In the genomic region with DNA sequence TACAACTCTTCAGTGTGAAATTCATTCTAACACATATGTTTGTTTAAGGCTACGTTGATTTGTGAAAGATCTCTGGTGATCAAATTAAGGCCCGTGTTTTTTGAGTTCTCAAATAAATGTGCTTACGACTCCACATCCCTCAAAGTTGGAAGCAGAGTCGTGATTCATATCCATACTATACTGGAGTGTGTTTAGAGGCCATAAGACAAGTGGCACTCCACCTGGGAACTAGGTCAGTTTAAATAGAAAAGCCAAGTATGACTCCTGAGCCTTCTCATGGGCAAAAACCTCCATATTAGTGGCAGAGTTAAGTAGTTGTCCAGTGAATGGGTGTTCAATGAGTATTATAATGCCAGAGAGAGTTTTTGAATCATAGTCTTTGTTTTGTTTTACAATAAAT, we compare ENCODE assay signal across 30 mouse cellular contexts.
"Had no signal": no experiment of that assay in that cellular context is flagged by ENCODE, and none has a peak within 500 bp of the region (broad histone marks: within the 10 kb centered on the region; RNA-seq: fewer than 3 reads in every experiment).

No protein-coding gene starts in this region.

- H3K4me2 ChIP-seq: limb, embryonic 12.5 days; limb, embryonic 13.5 days; limb, embryonic 15.5 days; liver, embryonic 11.5 days; liver, embryonic 12.5 days; liver, embryonic 13.5 days; liver, embryonic 15.5 days; lung, embryonic 14.5 days; lung, embryonic 15.5 days; midbrain, embryonic 11.5 days; midbrain, embryonic 12.5 days; midbrain, embryonic 13.5 days; midbrain, embryonic 15.5 days; neural tube, embryonic 12.5 days had no signal

- H3K9me3 ChIP-seq: limb, embryonic 10.5 days; limb, embryonic 12.5 days; limb, embryonic 13.5 days; limb, embryonic 15.5 days; liver, embryonic 12.5 days; liver, embryonic 13.5 days; liver, embryonic 15.5 days; lung, embryonic 15.5 days; megakaryocyte, embryonic 14.5 days; midbrain, embryonic 10.5 days; midbrain, embryonic 12.5 days; midbrain, embryonic 13.5 days; midbrain, embryonic 15.5 days; neural tube, embryonic 12.5 days had no signal

- H3K27ac ChIP-seq: left cerebral cortex, adult 2 months; limb, embryonic 10.5 days; limb, embryonic 12.5 days; limb, embryonic 13.5 days; limb, embryonic 15.5 days; liver, embryonic 12.5 days; liver, embryonic 13.5 days; liver, embryonic 14.5 days; liver, embryonic 15.5 days; lung, embryonic 15.5 days; macrophage; midbrain, embryonic 10.5 days; midbrain, embryonic 12.5 days; midbrain, embryonic 13.5 days; midbrain, embryonic 15.5 days; neural tube, embryonic 12.5 days had no signal

- H3K4me1 ChIP-seq: limb, embryonic 10.5 days; limb, embryonic 12.5 days; limb, embryonic 13.5 days; limb, embryonic 15.5 days; liver, embryonic 12.5 days; liver, embryonic 13.5 days; liver, embryonic 15.5 days; lung, embryonic 15.5 days; midbrain, embryonic 12.5 days; midbrain, embryonic 13.5 days; midbrain, embryonic 15.5 days; neural tube, embryonic 12.5 days had no signal

- H3K4me3 ChIP-seq: left cerebral cortex, adult 2 months; limb, embryonic 10.5 days; limb, embryonic 12.5 days; limb, embryonic 13.5 days; limb, embryonic 15.5 days; liver, embryonic 12.5 days; liver, embryonic 13.5 days; liver, embryonic 15.5 days; lung, embryonic 15.5 days; megakaryocyte, embryonic 14.5 days; midbrain, embryonic 10.5 days; midbrain, embryonic 12.5 days; midbrain, embryonic 13.5 days; midbrain, embryonic 15.5 days; myocyte; neural tube, embryonic 12.5 days had no signal

- H3K27me3 ChIP-seq: limb, embryonic 12.5 days; limb, embryonic 13.5 days; limb, embryonic 15.5 days; liver, embryonic 12.5 days; liver, embryonic 13.5 days; liver, embryonic 15.5 days; lung, embryonic 15.5 days; megakaryocyte, embryonic 14.5 days; midbrain, embryonic 12.5 days; midbrain, embryonic 13.5 days; midbrain, embryonic 15.5 days; neural tube, embryonic 12.5 days had no signal

- H3K36me3 ChIP-seq: limb, embryonic 10.5 days; limb, embryonic 12.5 days; limb, embryonic 13.5 days; limb, embryonic 15.5 days; liver, embryonic 12.5 days; liver, embryonic 13.5 days; liver, embryonic 15.5 days; lung, embryonic 15.5 days; midbrain, embryonic 10.5 days; midbrain, embryonic 12.5 days; midbrain, embryonic 13.5 days; midbrain, embryonic 15.5 days; neural tube, embryonic 12.5 days had no signal

- DNase-seq: left cerebral cortex, postnatal 4 days; liver; liver, embryonic 13.5 days; liver, postnatal 0 days; lung, adult 18-20 months; lung, adult 2 months; lung, embryonic 14.5 days; lung, postnatal 10 days; lung, postnatal 4 days; midbrain, embryonic 14.5 days had no signal

- ATAC-seq: liver, embryonic 12.5 days; liver, postnatal 0 days; midbrain, embryonic 13.5 days; midbrain, embryonic 15.5 days; midbrain, embryonic 16.5 days had no signal

- H3K9ac ChIP-seq: limb, embryonic 12.5 days; limb, embryonic 13.5 days; limb, embryonic 15.5 days; liver, embryonic 12.5 days; liver, embryonic 13.5 days; liver, embryonic 14.5 days; liver, embryonic 15.5 days; liver, postnatal 0 days; lung, embryonic 14.5 days; lung, embryonic 15.5 days; midbrain, embryonic 12.5 days; midbrain, embryonic 13.5 days; midbrain, embryonic 15.5 days; neural tube, embryonic 12.5 days had no signal
